In genomic region chrX:20931963-20932362, GRCm38 (mm10) we compare ENCODE assay signal across 14 mouse cellular contexts. TPM values are rescaled to one million over a fixed set of nuclear protein-coding genes. Genes with fewer than 3 reads are reported as not detected.
DNase-seq lines count a peak whose midpoint lies in the region; ATAC-seq lines count a peak whose summit lies in the region.
"Had no signal": no experiment of that assay in that cellular context is flagged by ENCODE, and none has a peak within 500 bp of the region (broad histone marks: within the 10 kb centered on the region; RNA-seq: fewer than 3 reads in every experiment).

No protein-coding gene starts in this region.

- ATAC-seq in megakaryocyte progenitor cell, adult 5-6 weeks (replicated peaks; ENCODE audit: poor library complexity): peak; percentile 83

- intact Hi-C loops in heart, postnatal 10 days (cut with DNase I): no loop called here
- intact Hi-C loops in heart, postnatal 25 days (cut with DNase I): no loop called here

- peak; percentile 11 to 12 for DNase-seq in heart, postnatal 10 days
- no peak for DNase-seq in heart, postnatal 25 days (ENCODE audit: low spot score)
- peak; percentile 73 for DNase-seq in A20 (ENCODE audit: low read depth, low spot score)
- no peak for DNase-seq in ovary, postnatal 10 days (ENCODE audit: low spot score)
- no peak for DNase-seq in T-cell, adult 2 months (ENCODE audit: low spot score)
- no peak for DNase-seq in frontal cortex, postnatal 10 days (ENCODE audit: low spot score in 2 of 2)
- DNase-seq: cerebellum, adult 2 months; gastrocnemius, postnatal 10 days; kidney, adult 18-20 months; retina, postnatal 1 day had no signal

- no peaks in the 10 kb centered on the region for H3K4me1 ChIP-seq in brown adipose tissue, adult 24 weeks (ENCODE audit: control insufficient read depth, insufficient read depth, insufficient read length, low read length)

- peak overlapping the region; percentile 58; the same call in 1 of the 2 replicates for H3K27ac ChIP-seq in brown adipose tissue, adult 24 weeks (replicated peaks; ENCODE audit: low read depth, low read length)

- H3K4me3 ChIP-seq in brown adipose tissue, adult 24 weeks (ENCODE audit: insufficient read depth, low read depth, low read length): no peak overlapping the region
- H3K4me3 ChIP-seq: megakaryocyte, embryonic 14.5 days; myocyte had no signal

RNA-seq across cellular contexts. Expression of gene Cfp, which starts 0.6 kb away (rescaled TPM):
- 1 to 10 TPM; 5.7 to 7.3 TPM for total RNA-seq in heart, postnatal 10 days (2021)
- total RNA-seq in heart, postnatal 25 days (2021): 1 to 10 TPM; 8.3 to 9.7 TPM
- polyA plus RNA-seq in brown adipose tissue, adult 24 weeks (2012; ENCODE audit: insufficient read depth, insufficient read length, missing spikeins): 9.0 and 13.0 TPM in 2 replicates
- total RNA-seq in megakaryocyte progenitor cell, adult 5-6 weeks (2015): 27.0 and 38.2 TPM in 2 replicates
- total RNA-seq in megakaryocyte progenitor cell, adult 5-6 weeks (2017): 19.5 and 32.9 TPM in 2 replicates

RNA-seq across cellular contexts. Expression of gene Syn1, which starts 11.2 kb away (rescaled TPM):
- total RNA-seq in heart, postnatal 10 days (2021): under 1 TPM; 0.36 to 0.40 TPM
- under 1 TPM; 0.36 to 0.39 TPM for total RNA-seq in heart, postnatal 25 days (2021)
- polyA plus RNA-seq in brown adipose tissue, adult 24 weeks (2012; ENCODE audit: insufficient read depth, insufficient read length, missing spikeins): not detected in 2 replicates
- total RNA-seq in megakaryocyte progenitor cell, adult 5-6 weeks (2015): 0.07 TPM in 1 of 2 replicates, not detected in the other
- total RNA-seq in megakaryocyte progenitor cell, adult 5-6 weeks (2017): not detected in 2 replicates

RNA-seq across cellular contexts. Expression of gene Elk1, which starts 18.4 kb away (rescaled TPM):
- total RNA-seq in heart, postnatal 10 days (2021): 10 to 100 TPM; 11.4 to 11.8 TPM
- total RNA-seq in heart, postnatal 25 days (2021): 10 to 100 TPM in 1 of 2 experiments, 1 to 10 TPM in 1; 9.6 to 10.2 TPM
- 5.5 and 8.8 TPM in 2 replicates for polyA plus RNA-seq in brown adipose tissue, adult 24 weeks (2012; ENCODE audit: insufficient read depth, insufficient read length, missing spikeins)
- total RNA-seq in megakaryocyte progenitor cell, adult 5-6 weeks (2015): 4.3 and 5.5 TPM in 2 replicates
- total RNA-seq in megakaryocyte progenitor cell, adult 5-6 weeks (2017): 3.7 and 4.6 TPM in 2 replicates

RNA-seq across cellular contexts. Expression of gene Uxt, which starts 29.9 kb away (rescaled TPM):
- 10 to 100 TPM; 33.4 to 36.7 TPM for total RNA-seq in heart, postnatal 10 days (2021)
- 10 to 100 TPM; 31.4 to 36.9 TPM for total RNA-seq in heart, postnatal 25 days (2021)
- 103 and 122 TPM in 2 replicates for polyA plus RNA-seq in brown adipose tissue, adult 24 weeks (2012; ENCODE audit: insufficient read depth, insufficient read length, missing spikeins)
- total RNA-seq in megakaryocyte progenitor cell, adult 5-6 weeks (2015): 57.0 and 66.6 TPM in 2 replicates
- 24.7 and 35.6 TPM in 2 replicates for total RNA-seq in megakaryocyte progenitor cell, adult 5-6 weeks (2017)

Comparison
In these comparisons a context has a peak if more than half of its experiments do, and no peak if none do; other contexts are left out.
1. DNase-seq: peak in heart, postnatal 10 days (2 of 2) and A20 (single experiment); none in heart, postnatal 25 days (single experiment), ovary, postnatal 10 days (single experiment), T-cell, adult 2 months (single experiment) and frontal cortex, postnatal 10 days (0 of 2).